Mouse (Mus musculus): ENCODE data around the gene Spata31d1b.

The Spata31d1b gene

DNA sequence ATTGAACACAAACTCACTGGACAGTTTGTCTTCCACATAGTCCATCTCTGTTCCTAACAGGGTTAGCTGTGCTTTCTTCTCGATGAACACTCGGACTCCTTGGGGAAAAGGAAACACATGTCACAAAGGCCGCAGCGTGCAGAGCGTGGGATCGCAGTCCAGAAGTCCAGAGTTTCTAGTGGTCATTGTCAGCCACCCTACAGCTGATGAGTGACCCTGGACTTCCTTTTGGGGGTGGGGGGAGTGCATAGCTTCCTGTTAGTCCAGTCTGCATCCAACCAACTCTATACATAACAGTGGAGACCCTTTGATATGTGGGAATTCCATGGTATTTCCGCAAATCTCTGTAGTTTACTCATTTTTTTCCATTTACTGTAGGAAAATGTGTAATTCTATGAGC is 44.8 kb downstream of the Spata31d1b start:
- DNase-seq, result no peak

DNA sequence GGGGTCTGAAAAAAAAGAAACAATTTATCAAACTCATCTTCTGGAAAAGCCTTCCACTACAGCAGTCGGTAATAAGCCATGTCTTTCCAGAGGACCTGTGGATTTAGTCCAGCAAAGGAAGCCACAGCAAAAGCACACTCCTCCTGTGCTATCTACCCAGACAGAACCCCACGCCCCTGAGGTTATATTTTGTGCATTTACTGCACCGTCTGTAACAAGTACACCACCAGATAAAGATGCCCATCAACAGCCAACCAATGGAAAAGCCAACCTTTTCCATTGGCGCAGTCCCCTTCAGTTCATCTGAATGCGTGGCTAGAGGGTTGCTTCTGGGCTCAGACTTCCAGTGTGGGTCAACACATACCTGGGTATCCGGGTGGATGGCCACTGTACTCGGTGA is 50.7 kb downstream of the Spata31d1b start:
- no peak for DNase-seq

DNA sequence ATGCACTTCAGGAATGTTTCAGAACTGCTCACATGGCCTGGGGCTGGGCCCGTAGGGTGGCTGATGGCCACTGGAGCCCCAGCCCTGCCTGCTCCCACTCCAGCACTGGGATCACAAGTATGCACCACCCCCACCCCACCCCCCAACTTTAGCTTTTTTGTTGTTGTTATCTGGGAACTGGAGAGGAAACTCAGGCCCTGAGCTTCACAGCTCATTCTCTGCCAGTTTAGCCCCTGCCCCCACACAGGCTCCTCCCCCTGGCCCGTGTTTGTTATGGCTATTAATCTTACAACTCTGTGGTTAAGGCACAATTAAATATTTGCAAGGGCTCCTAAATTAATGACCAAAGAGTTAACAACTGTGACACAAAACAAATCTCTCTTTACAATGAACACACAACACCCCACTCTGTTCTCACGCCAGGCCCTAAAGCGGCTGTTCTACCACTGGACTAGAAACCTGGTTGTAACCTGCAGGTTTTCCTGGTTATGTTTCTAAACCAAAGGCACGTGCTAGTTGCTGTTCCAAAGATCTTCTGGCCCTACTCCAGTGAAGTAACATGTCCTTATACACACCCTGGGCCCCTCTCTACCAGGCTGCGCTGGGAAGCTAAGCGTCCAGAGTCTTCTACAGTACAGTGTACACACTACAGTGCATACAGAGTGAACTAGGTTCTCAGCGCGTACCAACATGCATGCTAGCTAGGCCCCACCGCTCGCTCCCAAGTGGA is 54.9 kb downstream of the Spata31d1b start:
- peak; percentile 14 to 27 for DNase-seq

- peak; percentile 29 to 32 for DNase-seq
These were observed 56.4 kb downstream of the Spata31d1b start for GRCm38 (mm10) chr13:59768531-59768930.

Data from lung, adult 18-20 months (tissue).